Mouse (Mus musculus): ENCODE results near the gene Pax5. TPM values are rescaled to one million over a fixed set of nuclear protein-coding genes. Genes with fewer than 3 reads are reported as not detected.

Pax5 gene
- polyA plus RNA-seq, 2 experiments from 2014 or later = 2.2 TPM; not detected in 1

GRCm38 (mm10) chr4:44582687-44583086, 127.6 kb downstream of the Pax5 start:
- no peak for ATAC-seq

- no peak for ATAC-seq
Observed at GRCm38 (mm10) chr4:44578591-44578990, 131.7 kb downstream of the Pax5 start.

GRCm38 (mm10) chr4:44577293-44577692, 133.0 kb downstream of the Pax5 start:
- no peak for ATAC-seq

- no peak for ATAC-seq
Observed at GRCm38 (mm10) chr4:44576786-44577185, 133.5 kb downstream of the Pax5 start.

- no peak for ATAC-seq
Observed at GRCm38 (mm10) chr4:44573017-44573416, 137.3 kb downstream of the Pax5 start.

- no peak for ATAC-seq
Observed at GRCm38 (mm10) chr4:44572373-44572772, 137.9 kb downstream of the Pax5 start.

GRCm38 (mm10) chr4:44569138-44569537, 141.1 kb downstream of the Pax5 start:
- no peak for ATAC-seq

- ATAC-seq = no peak
Observed at GRCm38 (mm10) chr4:44568666-44569065, 141.6 kb downstream of the Pax5 start.

- ATAC-seq = no peak
Observed at GRCm38 (mm10) chr4:44566401-44566800, 143.9 kb downstream of the Pax5 start.

- ATAC-seq = no peak
Observed at GRCm38 (mm10) chr4:44565126-44566082, 144.9 kb downstream of the Pax5 start.

- no peak for ATAC-seq
Observed at GRCm38 (mm10) chr4:44564602-44565001, 145.7 kb downstream of the Pax5 start.

GRCm38 (mm10) chr4:44560956-44561355, 149.3 kb downstream of the Pax5 start:
- ATAC-seq = no peak

- no peak for ATAC-seq
Observed at GRCm38 (mm10) chr4:44558564-44558955, 151.7 kb downstream of the Pax5 start.

- ATAC-seq = no peak
Observed at GRCm38 (mm10) chr4:44557815-44558563, 152.3 kb downstream of the Pax5 start.

- no peak for ATAC-seq
Observed at GRCm38 (mm10) chr4:44556586-44557281, 153.6 kb downstream of the Pax5 start.

GRCm38 (mm10) chr4:44555576-44555975, 154.7 kb downstream of the Pax5 start:
- ATAC-seq = no peak

GRCm38 (mm10) chr4:44551470-44551869, 158.8 kb downstream of the Pax5 start:
- ATAC-seq = no peak

GRCm38 (mm10) chr4:44549029-44549428, 161.3 kb downstream of the Pax5 start:
- ATAC-seq = no peak

- ATAC-seq = no peak
Observed at GRCm38 (mm10) chr4:44545669-44546068, 164.6 kb downstream of the Pax5 start.

- no peak for ATAC-seq
Observed at GRCm38 (mm10) chr4:44544495-44544894, 165.8 kb downstream of the Pax5 start.

- no peak for ATAC-seq
Observed at GRCm38 (mm10) chr4:44543880-44544279, 166.4 kb downstream of the Pax5 start.

GRCm38 (mm10) chr4:44542101-44542500, 168.2 kb downstream of the Pax5 start:
- no peak for ATAC-seq

GRCm38 (mm10) chr4:44538488-44538887, 171.8 kb downstream of the Pax5 start:
- no peak for ATAC-seq
